Mouse (Mus musculus) liver, adult 2 months (tissue): ENCODE measurements around the gene Ggt5.

Experiments used
- CTCF ChIP-seq: fragments of 200-500 bp; IDR thresholded peaks from 2 replicates; pipeline ENCODE4 v1.5.1; 2011; ENCODE audit warnings: low read depth, low read length, control low read depth
- POLR2A ChIP-seq: fragments of 200-500 bp; IDR thresholded peaks from 2 replicates; pipeline ENCODE4 v1.6.1; 2011; ENCODE audit warnings: low read length, control low read depth; ENCODE audit not compliant: insufficient read depth; ENCODE audit errors: extremely low read depth

- TF ChIP-seq CTCF, result no peak
- no peak for TF ChIP-seq POLR2A
Observed at GRCm38 (mm10) chr10:75632633-75633032, 43.5 kb downstream of the Ggt5 start.
